Mouse (Mus musculus): ENCODE measurements around the gene Spem1.
"Not testable (repeated sequence)": the region's sequence is repeated elsewhere in the genome, so short reads cannot be mapped to it uniquely, and the experiment has no call there.

GRCm38 (mm10) chr11:69863729-69864128, 41.7 kb upstream of the Spem1 start:
- not testable (repeated sequence) for TF ChIP-seq CTCF, EP300 (IDR thresholded peaks at IDR 0.05; ENCODE audit: low read depth)
